Mouse (Mus musculus): ENCODE results near the gene Ccdc3. TPM values are rescaled to one million over a fixed set of nuclear protein-coding genes. Genes with fewer than 3 reads are reported as not detected.

Gene Ccdc3
- total RNA-seq, 1 experiment from 2014 or later = not detected

DNA sequence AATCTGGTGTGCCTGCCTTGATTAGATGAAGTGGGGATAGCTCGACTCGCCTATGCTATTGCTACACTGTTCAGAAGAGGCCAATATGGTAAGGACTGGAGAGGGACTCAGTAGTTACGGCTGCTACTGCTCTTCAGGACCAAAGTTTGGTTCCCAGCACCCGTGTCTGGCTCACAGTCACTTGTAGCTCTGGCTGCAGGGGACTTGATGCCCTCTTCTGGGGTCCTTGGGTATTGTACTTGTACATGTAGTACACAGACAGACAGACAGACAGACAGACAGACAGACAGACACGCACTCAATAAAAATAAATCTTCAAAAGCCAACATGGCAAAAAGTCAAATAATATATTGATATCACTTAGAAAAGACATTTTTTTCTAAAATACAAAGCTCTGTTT lies 17.1 kb downstream of the Ccdc3 start:
- ATAC-seq (replicated peaks; ENCODE audit: insufficient number of reproducible peaks, low FRiP score, low TSS enrichment, poor library complexity, severe bottlenecking) = no peak

DNA sequence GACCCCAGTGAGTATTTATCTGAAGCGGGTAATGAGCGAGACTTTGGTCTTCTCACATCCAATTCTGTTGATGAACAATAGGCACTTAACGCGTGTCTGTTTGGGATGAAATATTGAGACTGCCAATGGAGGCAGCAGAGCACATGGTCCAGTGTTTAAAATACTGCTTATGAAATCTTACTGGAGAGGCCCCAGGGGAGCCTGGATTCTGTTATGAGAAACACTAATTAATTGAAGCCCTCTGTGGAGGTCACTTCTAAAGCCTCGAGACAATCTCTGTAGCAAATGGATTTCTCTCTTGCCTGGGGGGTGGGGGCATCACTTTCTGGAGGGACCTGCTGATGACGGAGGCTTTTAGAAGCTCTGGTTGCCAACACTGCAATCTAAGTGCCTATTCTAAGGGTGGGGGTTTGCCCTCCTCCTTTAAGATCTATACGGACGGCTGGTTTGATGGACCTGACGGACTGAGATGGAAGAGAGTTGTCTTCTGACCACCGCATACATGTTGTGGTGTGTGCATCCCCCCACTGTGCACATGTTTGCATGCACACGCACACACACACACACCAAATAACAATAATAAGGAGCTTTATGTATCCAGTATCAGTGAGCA lies 22.8 kb downstream of the Ccdc3 start:
- no peak for ATAC-seq (replicated peaks; ENCODE audit: insufficient number of reproducible peaks, low FRiP score, low TSS enrichment, poor library complexity, severe bottlenecking)

- 0 out of 2 replicates have a peak, but pooled peaks have one; percentile 17 for ATAC-seq (replicated peaks; ENCODE audit: insufficient number of reproducible peaks, low FRiP score, low TSS enrichment, poor library complexity, severe bottlenecking)
Observed at GRCm38 (mm10) chr2:5161002-5161745, 23.6 kb downstream of the Ccdc3 start.

DNA sequence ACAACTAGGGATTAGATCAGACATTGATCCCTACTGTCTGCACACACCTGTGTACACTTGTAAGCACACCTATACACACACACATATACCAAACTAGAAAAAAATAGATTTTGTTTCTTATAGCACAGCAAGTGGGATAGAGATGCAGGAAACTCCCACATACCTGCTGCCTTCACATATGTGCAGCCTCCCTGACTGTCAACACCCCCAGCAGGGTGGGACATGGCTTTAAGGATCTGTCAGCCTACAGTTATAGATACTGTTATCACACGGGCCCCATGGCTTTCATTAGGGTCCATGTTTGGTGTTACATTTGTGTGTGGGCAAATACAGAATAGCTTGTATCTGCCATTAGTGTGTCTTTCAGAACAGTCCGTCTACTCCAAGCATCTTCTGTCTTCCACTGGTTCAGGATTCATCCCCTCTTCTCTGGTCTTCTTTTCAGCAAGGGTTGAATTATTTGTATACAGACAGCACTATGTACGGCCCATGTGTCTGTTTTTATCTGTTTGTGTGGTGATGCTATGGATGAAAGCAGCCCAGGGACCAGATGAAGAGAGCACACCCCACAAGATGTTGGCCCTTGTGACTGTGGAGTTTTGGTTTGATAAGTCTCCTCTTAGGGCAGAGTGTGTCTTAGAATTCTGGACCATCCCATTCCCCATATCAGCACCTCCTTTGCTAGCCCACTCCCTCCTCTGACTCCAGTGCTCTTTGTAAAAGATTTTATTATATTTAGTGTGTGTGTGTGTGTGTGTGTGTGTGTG lies 24.5 kb downstream of the Ccdc3 start:
- ATAC-seq (replicated peaks; ENCODE audit: insufficient number of reproducible peaks, low FRiP score, low TSS enrichment, poor library complexity, severe bottlenecking) = no peak

DNA sequence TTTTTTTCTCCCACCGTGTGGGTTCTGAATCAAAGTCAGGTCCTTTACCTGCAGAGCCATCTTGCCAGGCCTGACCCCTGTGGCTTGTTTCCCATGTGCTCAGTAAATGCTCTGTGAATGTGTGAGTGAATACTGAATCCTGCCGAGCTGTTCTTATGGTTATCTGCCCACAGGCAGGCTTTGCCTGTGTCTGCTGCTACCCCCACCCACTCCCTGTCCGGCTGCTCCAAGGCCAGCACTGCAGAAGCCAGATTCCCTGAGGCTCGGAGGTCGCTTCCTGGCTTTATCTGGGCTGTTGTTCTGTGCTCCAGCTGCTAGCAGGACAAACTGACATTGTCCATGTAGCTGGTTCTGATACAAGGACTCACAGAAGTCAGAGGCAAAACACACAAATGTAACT lies 25.2 kb downstream of the Ccdc3 start:
- ATAC-seq (replicated peaks; ENCODE audit: insufficient number of reproducible peaks, low FRiP score, low TSS enrichment, poor library complexity, severe bottlenecking) = no peak

GRCm38 (mm10) chr2:5165941-5166361 lies 28.4 kb downstream of the Ccdc3 start:
- ATAC-seq (replicated peaks; ENCODE audit: insufficient number of reproducible peaks, low FRiP score, low TSS enrichment, poor library complexity, severe bottlenecking) = no peak

DNA sequence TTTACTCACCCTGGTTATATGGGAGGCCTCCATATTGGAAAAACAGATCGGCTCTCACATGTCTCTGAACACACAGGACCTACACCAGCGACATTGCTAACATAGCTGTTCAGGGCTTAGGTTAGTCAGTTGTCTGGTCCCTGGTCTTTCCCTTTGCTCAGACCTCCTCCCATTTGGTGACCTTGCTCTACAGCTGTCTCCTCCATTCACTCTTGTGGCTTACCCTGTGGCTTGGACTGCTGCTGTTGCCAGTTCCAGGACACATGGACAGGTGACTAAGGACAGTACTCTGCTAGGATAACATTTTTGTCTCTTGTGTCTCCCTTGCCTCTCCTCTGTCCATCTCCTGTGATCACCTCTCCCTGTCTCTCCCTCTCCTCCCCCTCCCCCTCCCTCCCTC lies 29.2 kb downstream of the Ccdc3 start:
- ATAC-seq (replicated peaks; ENCODE audit: insufficient number of reproducible peaks, low FRiP score, low TSS enrichment, poor library complexity, severe bottlenecking) = no peak

DNA sequence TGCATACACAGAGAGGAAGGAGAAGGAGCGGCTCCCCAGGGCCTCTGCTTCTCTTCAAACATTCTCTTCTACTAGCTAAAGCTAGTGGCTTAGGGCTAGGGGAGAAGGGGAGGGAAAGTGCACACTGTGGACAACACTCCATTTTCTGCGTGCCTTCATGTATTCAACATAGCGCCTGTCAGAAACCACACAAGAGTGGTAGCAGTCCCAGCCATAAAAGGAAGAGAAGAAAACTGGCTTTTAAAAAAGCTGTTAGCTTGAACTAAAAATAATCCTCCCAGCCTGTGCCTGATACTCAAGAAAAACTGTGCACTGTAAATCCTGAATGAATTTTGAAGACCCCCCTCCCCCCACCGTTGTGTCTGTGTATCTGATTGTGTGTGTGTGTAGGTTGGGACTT lies 33.2 kb downstream of the Ccdc3 start:
- no peak for ATAC-seq (replicated peaks; ENCODE audit: insufficient number of reproducible peaks, low FRiP score, low TSS enrichment, poor library complexity, severe bottlenecking)

GRCm38 (mm10) chr2:5171301-5172000 lies 33.9 kb downstream of the Ccdc3 start:
- no peak for ATAC-seq (replicated peaks; ENCODE audit: insufficient number of reproducible peaks, low FRiP score, low TSS enrichment, poor library complexity, severe bottlenecking)

DNA sequence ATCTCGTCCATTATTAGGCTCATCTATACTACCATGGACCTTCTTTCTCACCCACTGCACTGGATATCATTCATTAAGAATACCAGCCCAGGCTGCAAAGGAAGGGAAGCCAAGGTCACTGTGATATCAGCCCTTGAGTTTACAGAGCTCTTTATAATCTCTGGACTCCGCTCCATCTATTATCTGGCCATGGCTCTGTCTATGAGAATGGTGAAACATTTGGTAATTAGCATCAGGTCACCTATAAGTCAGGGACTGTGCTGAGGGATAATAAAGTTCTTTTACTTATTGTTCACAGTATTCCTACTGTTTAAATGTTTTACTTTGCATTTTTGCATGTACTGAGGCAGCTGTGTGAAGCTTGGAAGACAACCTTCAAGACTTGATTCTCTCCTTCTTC lies 35.2 kb downstream of the Ccdc3 start:
- no peak for ATAC-seq (replicated peaks; ENCODE audit: insufficient number of reproducible peaks, low FRiP score, low TSS enrichment, poor library complexity, severe bottlenecking)

DNA sequence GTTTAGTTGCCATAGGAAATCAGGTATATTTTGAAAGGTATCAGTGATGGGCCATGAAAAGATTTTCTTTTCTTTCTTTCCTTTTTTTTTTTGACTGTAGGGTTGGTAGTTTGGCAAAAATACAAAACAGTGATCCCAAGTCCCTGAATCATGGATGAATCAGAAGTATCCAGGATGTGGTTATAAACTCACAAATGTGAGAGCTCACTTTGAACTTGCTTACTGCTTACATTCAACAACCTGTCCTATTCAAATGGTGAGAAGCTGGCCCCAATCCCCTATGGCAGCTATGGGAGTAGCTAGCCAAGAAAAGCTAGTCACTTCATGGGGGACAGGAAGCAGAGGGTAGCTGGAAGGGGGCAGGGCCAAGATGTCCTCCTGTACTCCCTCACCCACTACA lies 37.1 kb downstream of the Ccdc3 start:
- no peak for ATAC-seq (replicated peaks; ENCODE audit: insufficient number of reproducible peaks, low FRiP score, low TSS enrichment, poor library complexity, severe bottlenecking)

- no peak for ATAC-seq (replicated peaks; ENCODE audit: insufficient number of reproducible peaks, low FRiP score, low TSS enrichment, poor library complexity, severe bottlenecking)
Observed at GRCm38 (mm10) chr2:5181462-5182443, 44.2 kb downstream of the Ccdc3 start.

DNA sequence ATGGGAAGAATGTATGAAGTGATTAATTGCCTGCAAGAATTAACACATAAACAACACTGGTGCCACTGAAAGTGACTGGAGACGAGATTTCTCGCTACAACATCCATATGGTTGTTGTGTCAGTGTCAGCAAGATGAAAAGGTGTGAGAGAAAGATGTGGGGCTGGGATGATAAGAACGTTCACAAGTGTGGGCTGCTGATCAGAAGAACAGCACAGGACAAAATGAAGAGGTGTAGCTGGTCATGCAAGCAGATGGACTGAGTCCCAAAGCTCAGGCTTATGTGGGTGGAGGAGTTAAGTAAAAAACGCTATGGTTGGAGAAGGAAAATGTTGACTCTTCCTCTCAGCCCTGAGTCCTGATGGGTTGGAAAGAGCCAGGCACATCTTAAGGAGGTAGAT lies 46.6 kb downstream of the Ccdc3 start:
- no peak for ATAC-seq (replicated peaks; ENCODE audit: insufficient number of reproducible peaks, low FRiP score, low TSS enrichment, poor library complexity, severe bottlenecking)

DNA sequence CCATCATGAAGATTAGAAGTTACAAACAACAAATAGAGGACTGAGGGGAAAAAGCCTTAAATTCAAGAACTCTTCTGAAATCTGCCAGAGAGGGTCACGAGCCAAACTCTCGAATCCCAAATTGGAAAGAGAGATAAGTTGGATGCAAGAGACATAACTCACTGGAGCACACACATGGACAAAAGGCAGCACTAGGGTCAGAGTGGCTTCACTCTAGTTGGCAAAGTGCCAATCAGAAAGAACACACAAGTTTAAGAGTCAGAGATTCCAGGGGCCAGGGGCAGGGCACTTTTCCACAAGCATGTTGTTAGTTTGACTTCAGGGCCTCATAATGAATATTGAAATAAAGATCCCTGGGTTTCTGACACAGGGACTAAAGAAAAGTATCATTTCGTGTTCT lies 48.1 kb downstream of the Ccdc3 start:
- ATAC-seq (replicated peaks; ENCODE audit: insufficient number of reproducible peaks, low FRiP score, low TSS enrichment, poor library complexity, severe bottlenecking) = no peak

DNA sequence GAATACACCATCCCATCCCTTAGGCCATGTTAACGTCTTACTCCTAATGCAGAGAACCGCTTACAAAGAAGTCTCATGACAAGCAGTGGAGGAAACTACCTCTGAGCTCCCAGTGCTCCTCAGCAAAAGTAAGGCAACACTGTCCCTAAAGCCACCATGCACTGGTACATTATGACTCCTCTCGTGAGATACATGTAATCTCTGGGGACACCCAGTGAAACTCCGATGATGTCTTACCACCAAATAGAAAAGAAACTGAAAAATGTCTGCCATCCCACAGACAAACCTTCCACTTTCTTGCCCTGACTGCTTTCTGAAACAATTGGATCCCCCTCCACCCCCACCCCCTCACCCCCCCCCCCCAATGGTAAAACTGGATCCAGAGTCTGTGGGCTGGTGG lies 54.6 kb downstream of the Ccdc3 start:
- ATAC-seq (replicated peaks; ENCODE audit: insufficient number of reproducible peaks, low FRiP score, low TSS enrichment, poor library complexity, severe bottlenecking) = no peak

DNA sequence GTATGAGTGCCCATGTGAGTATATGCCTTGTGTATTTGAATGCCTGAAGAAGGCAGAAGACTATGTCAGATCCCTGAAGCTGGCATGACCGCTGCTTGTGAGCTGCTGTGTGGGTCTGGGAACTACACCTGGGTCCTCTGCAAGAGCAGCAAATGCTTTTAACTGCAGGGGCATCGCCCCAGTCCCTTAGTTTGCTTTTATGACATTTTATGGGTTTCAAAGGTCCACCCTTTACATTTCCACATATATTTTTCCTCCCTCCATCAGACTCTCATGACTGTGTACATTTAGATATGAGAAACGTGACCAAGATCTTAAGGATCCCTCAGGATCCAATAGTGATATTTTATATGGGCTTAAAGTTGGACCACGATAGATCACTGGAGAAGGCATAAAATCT lies 55.5 kb downstream of the Ccdc3 start:
- ATAC-seq (replicated peaks; ENCODE audit: insufficient number of reproducible peaks, low FRiP score, low TSS enrichment, poor library complexity, severe bottlenecking) = no peak

- no peak for ATAC-seq (replicated peaks; ENCODE audit: insufficient number of reproducible peaks, low FRiP score, low TSS enrichment, poor library complexity, severe bottlenecking)
Observed at GRCm38 (mm10) chr2:5194701-5195215, 57.2 kb downstream of the Ccdc3 start.

DNA sequence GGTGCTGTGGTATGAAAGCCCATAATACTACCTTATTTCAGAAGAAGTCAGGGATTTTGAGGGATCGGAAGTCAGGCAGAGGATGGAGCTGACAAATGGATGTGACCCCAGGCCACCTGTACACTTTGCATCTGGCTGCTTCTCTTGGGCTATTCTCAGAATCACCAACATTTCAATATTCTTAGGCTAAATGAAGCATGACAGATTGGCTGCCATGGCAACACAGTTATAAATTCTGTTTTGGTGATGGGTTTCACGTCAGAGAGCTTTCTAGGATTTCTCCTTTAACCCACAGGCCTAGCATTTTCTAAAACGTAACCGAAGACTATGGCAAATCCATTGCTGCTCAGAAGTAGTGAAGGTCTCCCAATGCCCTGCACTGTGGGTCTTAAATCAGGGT lies 59.9 kb downstream of the Ccdc3 start:
- ATAC-seq (replicated peaks; ENCODE audit: insufficient number of reproducible peaks, low FRiP score, low TSS enrichment, poor library complexity, severe bottlenecking) = no peak
